Mouse (Mus musculus) hindbrain, embryonic 13.5 days (tissue): ENCODE results near the gene Ascc1. TPM values are rescaled to one million over a fixed set of nuclear protein-coding genes. Genes with fewer than 3 reads are reported as not detected.
A peak's percentile ranks its signal among the peaks of the same experiment; 100 is the strongest.

ENCODE experiments used
- ATAC-seq: fragments of 200-750 bp; cut with Nextera tagmentation; 2 replicates; pipeline ENCODE4 v1.8.0; 2017; ENCODE audit warnings: moderate TSS enrichment; ENCODE audit not compliant: low FRiP score
- H3K27ac ChIP-seq: fragments of 300-500 bp; sonication (generic); 2 replicates; pipeline ENCODE4 v1.5.1; 2015; ENCODE audit warnings: inconsistent platforms, mild to moderate bottlenecking, moderate library complexity
- H3K27me3 ChIP-seq: fragments of 300-500 bp; sonication (generic); 2 replicates; pipeline ENCODE4 v1.6.1; 2015; ENCODE audit warnings: mild to moderate bottlenecking, inconsistent platforms
- H3K36me3 ChIP-seq: fragments of 300-500 bp; sonication (generic); 2 replicates; pipeline ENCODE4 v1.6.1; 2015; ENCODE audit warnings: mild to moderate bottlenecking, inconsistent platforms
- H3K4me1 ChIP-seq: fragments of 300-500 bp; sonication (generic); replicated peaks from 2 replicates; pipeline ENCODE4 v1.6.1; 2015; ENCODE audit warnings: inconsistent platforms
- H3K4me2 ChIP-seq: fragments of 300-500 bp; sonication (generic); 2 replicates; pipeline ENCODE4 v1.6.1; 2015; ENCODE audit warnings: inconsistent platforms, mild to moderate bottlenecking, moderate library complexity
- H3K4me3 ChIP-seq: fragments of 300-500 bp; sonication (generic); 2 replicates; pipeline ENCODE4 v1.5.1; 2015; ENCODE audit warnings: mild to moderate bottlenecking, inconsistent platforms
- H3K9ac ChIP-seq: fragments of 300-500 bp; sonication (generic); 2 replicates; pipeline ENCODE4 v1.6.1; 2015; ENCODE audit warnings: mild to moderate bottlenecking, inconsistent platforms
- H3K9me3 ChIP-seq: fragments of 300-500 bp; sonication (generic); 2 replicates; pipeline ENCODE4 v1.6.1; 2016; ENCODE audit warnings: inconsistent platforms
- WGBS: fragments of 180-500 bp; shearing (Covaris S2); methylation state at CpG from one replicate; pipeline ENCODE4 v1.1.7; 2015; 5-methylcytosine and 5-hydroxymethylcytosine counted together
- polyA plus RNA-seq: library from polyadenylated mRNA; unstranded; fragments of >200 nt; fragmentation: Nextera tagmentation; extraction: Ambion mirVana; gene quantifications from 2 replicates; pipeline ENCODE4 v1.2.1, GENCODE M21; 2015

Gene Ascc1
- polyA plus RNA-seq, 1 experiment from 2014 or later, result 47.1 TPM

DNA sequence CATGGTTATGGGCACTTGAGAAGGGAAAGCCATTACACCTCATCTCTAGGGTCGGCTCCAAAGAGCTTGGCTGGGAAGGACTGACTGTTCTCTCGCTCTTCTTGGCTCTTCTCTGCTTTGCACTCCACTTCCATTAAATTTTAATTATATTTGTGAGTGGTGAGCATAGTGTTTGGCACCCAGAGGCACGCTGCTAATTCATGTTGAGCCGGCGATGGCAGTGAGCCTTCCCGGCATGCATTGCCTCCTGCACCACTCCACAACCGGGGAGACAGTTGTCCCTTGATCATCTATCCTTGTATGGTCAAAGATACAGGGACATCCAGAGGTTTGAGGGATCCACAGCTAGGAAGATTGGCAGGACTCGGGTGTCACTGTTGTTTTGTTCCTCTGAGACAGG lies 107.4 kb downstream of the Ascc1 start:
- Histone ChIP-seq H3K27me3 (peaks cover 8% of the 10 kb centered on the region; the same call in 1 of the 2 replicates), H3K27ac (peak overlapping the region; percentile 69), H3K36me3 (0 out of 2 replicates have a peak, but pooled peaks cover 8% of the 10 kb centered on the region), H3K4me3 (peak overlapping the region; percentile 17; the same call in 1 of the 2 replicates), H3K4me2 (peak overlapping the region; percentile 44), H3K9ac (0 out of 2 replicates have a peak overlapping the region, but pooled peaks have one; percentile 56), H3K9me3 (no peaks in the 10 kb centered on the region), H3K4me1 (peaks cover 57% of the 10 kb centered on the region)
- 69% methylated on average over 8 of the region's 8 CpGs for WGBS
- ATAC-seq, result no peak

DNA sequence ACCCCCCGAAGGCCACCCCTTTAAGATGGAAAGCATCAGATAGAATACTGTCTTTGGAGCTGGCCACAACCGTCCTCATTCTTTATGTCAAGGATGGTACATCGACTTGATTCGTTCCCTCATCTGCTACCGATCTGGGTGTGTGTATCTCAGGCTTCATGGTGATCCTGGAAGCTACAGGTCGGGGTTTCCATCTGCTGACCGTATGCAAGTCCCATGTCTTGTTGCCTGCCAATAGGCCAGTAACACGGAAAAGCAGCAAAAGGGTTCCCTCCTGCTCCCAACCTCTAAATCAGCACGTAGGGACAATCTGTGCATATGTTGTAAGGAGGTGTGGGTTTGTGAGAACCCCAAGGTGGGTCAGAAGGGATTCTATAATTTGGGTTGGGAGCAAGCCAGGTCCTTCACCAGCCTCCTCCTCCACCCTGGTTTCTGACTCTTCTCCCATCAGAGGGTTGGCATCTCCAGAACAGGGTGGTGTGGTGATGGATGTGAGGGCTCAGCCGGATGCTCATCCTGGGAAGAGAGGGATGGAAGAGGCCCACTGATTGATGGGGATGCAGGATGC lies 108.4 kb downstream of the Ascc1 start:
- Histone ChIP-seq H3K4me2 (no peak overlapping the region), H3K9me3 (no peaks in the 10 kb centered on the region), H3K4me1 (peaks cover 58% of the 10 kb centered on the region), H3K36me3 (0 out of 2 replicates have a peak, but pooled peaks cover 8% of the 10 kb centered on the region), H3K27ac (no peak overlapping the region), H3K9ac (no peak overlapping the region), H3K27me3 (peaks cover 8% of the 10 kb centered on the region; the same call in 1 of the 2 replicates), H3K4me3 (no peak overlapping the region)
- WGBS, result 93% methylated on average over 10 of the region's 10 CpGs
- ATAC-seq, result no peak

DNA sequence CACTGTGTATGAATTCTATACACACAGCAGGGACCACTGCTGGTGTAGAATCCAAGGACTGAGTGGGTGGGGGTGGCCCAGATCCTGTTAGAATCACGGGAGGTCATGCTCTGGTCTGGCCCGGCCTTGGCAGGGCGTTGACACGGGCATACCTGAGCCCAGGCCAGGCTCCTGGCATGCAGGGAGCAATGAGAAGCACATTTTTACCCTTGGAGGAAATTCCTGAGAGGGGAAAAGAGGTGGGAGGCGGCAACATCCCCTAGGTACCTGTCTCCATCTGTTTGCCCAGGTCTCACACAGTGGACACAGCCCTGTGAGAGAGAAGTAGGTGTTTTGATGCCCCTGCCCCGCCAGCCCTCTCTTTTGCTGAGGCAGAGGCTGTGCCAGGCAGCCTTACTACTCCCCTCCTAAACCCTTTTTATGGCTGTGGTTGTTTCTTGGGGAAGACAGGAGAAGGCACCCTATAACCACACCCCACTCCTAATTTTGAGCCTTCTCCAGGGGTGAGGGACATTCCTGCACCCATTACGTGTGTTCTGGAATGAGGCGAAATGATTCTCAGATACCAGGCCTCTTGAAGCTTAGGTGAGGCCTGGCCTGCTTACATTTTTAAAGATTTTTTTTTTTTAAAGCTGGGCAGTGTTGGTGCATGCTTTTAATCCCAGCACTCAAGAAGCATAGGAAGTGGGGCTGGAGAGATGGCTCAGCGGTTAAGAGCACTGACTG lies 111.5 kb downstream of the Ascc1 start:
- Histone ChIP-seq H3K4me2 (no peak overlapping the region), H3K4me3 (no peak overlapping the region), H3K9me3 (no peaks in the 10 kb centered on the region), H3K27me3 (no peaks in the 10 kb centered on the region), H3K27ac (no peak overlapping the region), H3K4me1 (peaks cover 63% of the 10 kb centered on the region), H3K9ac (no peak overlapping the region), H3K36me3 (0 out of 2 replicates have a peak, but pooled peaks cover 8% of the 10 kb centered on the region)
- ATAC-seq, result no peak
- WGBS, result 89% methylated on average over 9 of the region's 9 CpGs

DNA sequence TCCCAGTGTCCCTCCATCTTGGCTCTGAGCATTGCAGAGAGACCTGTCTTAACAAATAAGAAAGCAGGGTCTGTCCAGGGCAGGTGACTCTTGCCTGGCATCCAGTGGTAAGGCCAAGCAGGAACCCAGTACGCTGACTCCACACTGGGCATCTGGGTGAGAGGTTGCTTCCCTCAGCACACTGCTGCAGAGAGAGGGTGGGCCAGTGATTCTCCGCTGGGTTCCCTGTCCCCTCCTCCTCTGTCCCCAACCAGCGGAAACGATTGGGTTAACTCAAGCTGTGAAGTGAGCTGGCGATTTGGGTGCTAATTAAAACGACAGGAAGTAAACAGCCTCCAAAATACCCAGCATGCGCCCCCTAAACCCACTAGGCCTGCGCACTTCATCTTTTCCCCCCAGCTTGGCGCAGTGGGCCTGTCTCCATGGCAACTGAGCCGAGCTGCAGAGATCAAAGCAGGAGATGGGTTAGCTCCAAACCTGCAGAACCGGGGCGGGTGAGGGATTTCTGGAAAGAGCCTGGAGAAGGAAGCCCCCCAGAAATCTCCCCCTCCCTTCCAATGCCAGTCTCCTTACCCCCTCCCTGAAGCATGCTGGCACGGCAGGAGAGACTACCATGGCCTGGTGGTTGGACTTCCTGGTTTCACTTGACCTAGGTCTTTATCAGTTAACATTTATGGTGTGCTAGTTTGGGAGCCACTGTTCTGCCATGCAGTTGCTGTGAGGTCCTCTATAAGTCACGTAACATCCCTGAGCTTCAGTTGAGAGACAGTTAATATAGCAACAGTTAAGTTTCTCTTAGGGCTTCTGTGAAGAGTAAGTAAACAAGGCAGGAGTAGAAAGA lies 113.0 kb downstream of the Ascc1 start:
- Histone ChIP-seq H3K4me1 (peaks cover 49% of the 10 kb centered on the region), H3K36me3 (0 out of 2 replicates have a peak, but pooled peaks cover 8% of the 10 kb centered on the region), H3K4me2 (peak overlapping the region; percentile 52), H3K27ac (peak overlapping the region; percentile 89), H3K4me3 (peak overlapping the region; percentile 20), H3K27me3 (no peaks in the 10 kb centered on the region), H3K9ac (peak overlapping the region; percentile 26), H3K9me3 (no peaks in the 10 kb centered on the region)
- ATAC-seq, result peak; percentile 85
- 2% methylated on average over 14 of the region's 14 CpGs for WGBS

DNA sequence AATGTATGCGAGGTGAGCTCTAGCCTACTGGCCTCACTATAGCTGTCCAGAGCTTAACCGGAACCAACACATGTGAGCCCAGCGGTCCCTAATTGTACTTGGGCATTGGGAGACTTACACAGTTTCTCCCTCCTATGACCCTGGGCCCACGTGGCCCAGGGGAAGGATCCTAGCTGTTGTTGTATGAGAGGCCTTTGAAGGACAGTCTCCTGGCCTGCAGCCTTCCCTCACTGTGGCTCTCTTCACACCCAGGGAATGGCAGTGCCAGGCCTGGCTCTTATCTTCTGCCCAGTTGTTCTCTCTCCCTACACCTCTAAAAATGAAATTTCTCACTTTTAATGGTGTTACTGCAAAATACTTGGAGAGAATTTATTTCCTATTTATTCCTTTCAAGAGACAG lies 114.4 kb downstream of the Ascc1 start:
- no peaks in the 10 kb centered on the region for H3K27me3 ChIP-seq
- no peaks in the 10 kb centered on the region for H3K9me3 ChIP-seq
- no peak for ATAC-seq
- H3K36me3 ChIP-seq, result peaks cover 13% of the 10 kb centered on the region
- H3K4me1 ChIP-seq, result peaks cover 41% of the 10 kb centered on the region
- no peak overlapping the region for H3K9ac ChIP-seq
- WGBS, result 52% methylated on average over 4 of the region's 4 CpGs
- H3K4me3 ChIP-seq, result no peak overlapping the region
- H3K27ac ChIP-seq, result no peak overlapping the region
- H3K4me2 ChIP-seq, result no peak overlapping the region

DNA sequence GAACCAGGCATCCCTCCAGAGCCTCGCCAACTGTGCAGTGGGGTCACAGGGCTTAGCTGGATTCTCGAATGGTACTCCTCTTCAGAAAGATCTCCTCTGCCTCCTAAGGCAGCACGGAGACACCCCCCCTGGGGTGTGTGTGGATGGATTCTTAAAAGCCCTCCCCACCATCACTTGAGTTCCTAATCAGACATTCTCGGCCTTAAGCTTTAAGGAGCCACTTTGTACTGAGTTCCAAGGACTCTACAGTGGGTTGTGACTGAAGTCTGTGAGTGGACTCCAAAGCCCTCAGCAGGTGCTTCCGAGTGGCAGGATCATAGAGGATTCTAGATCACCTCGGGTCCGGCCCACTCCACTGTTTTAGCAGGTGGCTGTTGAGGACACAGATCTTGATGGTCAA lies 115.9 kb downstream of the Ascc1 start:
- no peak for ATAC-seq
- WGBS, result 75% methylated on average over 7 of the region's 7 CpGs

DNA sequence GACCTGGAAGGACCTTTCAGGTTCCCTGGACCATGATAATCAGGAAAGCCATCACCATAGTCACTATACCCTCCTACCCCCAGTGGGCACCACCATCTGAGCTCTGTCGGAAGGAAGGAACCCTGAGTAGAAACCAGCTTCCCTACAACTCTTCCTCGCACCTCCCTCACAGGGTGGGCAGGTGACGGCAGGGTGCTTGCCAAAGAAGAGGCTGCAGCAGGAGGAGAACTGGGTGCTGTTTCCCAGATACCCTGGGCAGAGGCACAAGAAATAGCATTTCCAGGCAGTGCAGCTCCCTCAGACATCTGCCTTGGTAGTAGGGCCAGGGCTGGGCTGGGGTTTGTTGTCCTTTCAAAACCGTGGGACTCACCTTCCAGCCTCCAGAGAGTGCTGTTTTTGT lies 118.0 kb downstream of the Ascc1 start:
- 81% methylated on average over 4 of the region's 4 CpGs for WGBS
- H3K4me3 ChIP-seq, result no peak overlapping the region

More for the DNA sequence above, 115.9 kb downstream of the Ascc1 start:
- no peaks in the 10 kb centered on the region for H3K9me3 ChIP-seq
- no peak overlapping the region for H3K4me2 ChIP-seq
- H3K4me1 ChIP-seq, result peaks cover 41% of the 10 kb centered on the region
- H3K9ac ChIP-seq, result no peak overlapping the region
- no peak overlapping the region for H3K27ac ChIP-seq
- peaks cover 22% of the 10 kb centered on the region for H3K36me3 ChIP-seq
- H3K4me3 ChIP-seq, result no peak overlapping the region
- H3K27me3 ChIP-seq, result no peaks in the 10 kb centered on the region

DNA sequence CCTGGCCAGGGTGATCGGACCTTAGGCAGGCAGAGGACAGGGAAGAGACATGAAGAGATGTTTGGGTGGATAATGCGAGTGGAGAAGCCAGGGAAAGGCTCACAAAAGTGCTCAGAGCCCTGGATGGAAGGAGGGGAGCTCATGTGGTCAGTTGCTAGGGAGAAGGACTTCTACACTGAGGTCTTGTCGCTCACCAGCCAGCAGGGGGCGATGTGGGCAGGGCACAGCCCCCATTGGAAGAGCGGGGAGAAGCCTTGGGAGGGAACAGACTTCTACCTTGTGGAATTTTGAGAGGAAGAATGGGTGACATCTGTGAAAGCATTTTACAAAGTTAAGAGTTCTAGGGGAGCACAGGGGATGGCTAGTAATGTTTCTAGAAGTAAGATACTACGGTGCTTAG lies 121.5 kb downstream of the Ascc1 start:
- 69% methylated on average over 6 of the region's 6 CpGs for WGBS
- Histone ChIP-seq H3K4me2 (no peak overlapping the region), H3K27me3 (no peaks in the 10 kb centered on the region), H3K4me3 (no peak overlapping the region), H3K36me3 (peaks cover 67% of the 10 kb centered on the region), H3K27ac (no peak overlapping the region), H3K9me3 (no peaks in the 10 kb centered on the region), H3K4me1 (no peaks in the 10 kb centered on the region), H3K9ac (no peak overlapping the region)
- ATAC-seq, result no peak

More for the DNA sequence above, 118.0 kb downstream of the Ascc1 start:
- Histone ChIP-seq H3K4me2 (no peak overlapping the region), H3K9me3 (no peaks in the 10 kb centered on the region), H3K36me3 (peaks cover 38% of the 10 kb centered on the region), H3K27ac (no peak overlapping the region), H3K27me3 (no peaks in the 10 kb centered on the region), H3K4me1 (peaks cover 27% of the 10 kb centered on the region), H3K9ac (no peak overlapping the region)
- ATAC-seq, result no peak

DNA sequence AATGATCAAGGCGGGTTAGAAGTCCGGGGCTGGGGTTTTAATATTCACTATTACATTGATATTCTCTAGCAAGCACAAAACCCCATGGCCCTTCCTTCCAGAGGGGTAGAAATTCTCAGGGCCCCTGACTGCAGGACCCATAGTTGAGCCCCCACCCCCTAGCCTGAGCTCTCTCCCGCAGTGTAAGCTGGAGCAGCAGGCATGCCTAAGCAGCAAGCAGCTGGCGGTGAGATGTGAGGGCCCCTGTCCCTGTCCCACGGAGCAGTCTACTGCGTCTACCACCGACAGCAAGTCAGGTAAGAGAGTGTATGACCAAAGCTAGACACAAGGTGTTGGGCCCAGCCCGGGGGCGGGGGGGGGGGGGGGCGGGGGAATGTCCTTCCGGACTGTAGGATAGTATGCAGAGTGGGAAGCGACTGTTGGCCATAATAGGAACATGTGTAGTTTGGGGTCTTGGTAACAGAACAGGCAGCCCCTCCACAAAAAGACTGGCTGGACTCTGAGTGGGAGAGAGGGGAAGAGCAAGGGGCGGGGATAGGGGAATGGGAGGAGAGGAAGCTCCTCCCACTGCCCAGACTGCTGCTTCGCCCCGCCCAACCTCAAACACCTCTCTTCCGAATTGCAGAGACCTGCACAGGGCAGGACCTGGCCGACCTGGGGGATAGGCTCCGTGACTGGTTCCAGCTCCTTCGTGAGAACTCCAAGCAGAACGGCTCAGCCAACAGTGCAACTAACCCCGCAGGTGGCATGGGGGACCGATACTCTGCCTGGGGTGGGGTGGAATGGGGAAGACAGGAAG lies 123.1 kb downstream of the Ascc1 start:
- Histone ChIP-seq H3K27me3 (no peaks in the 10 kb centered on the region), H3K9ac (no peak overlapping the region), H3K27ac (no peak overlapping the region), H3K4me1 (no peaks in the 10 kb centered on the region), H3K36me3 (peaks cover 83% of the 10 kb centered on the region), H3K4me2 (no peak overlapping the region), H3K4me3 (no peak overlapping the region), H3K9me3 (no peaks in the 10 kb centered on the region)
- ATAC-seq, result no peak
- WGBS, result 31% methylated on average over 21 of the region's 22 CpGs

DNA sequence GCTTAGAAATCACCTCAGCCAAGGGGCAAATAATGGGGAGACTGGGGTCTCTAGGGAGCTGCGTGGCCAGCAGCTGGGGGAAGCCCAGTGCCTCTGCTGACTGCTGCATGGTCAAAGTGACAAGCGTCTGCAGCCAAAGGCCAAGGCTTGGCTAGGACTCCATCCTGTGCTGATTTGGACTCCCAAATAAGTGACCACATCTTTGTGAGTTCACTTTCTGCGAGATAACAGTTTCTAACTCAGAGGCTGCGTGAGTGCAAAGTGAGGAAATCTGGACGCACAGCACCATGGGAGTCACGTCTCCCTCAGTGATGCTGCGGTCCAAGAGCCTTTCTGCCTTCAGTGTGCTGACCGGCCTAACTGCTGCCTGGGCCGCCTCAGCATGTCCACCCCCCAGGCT lies 125.7 kb downstream of the Ascc1 start:
- peaks cover 82% of the 10 kb centered on the region for H3K36me3 ChIP-seq
- no peak overlapping the region for H3K4me3 ChIP-seq
- H3K4me1 ChIP-seq, result no peaks in the 10 kb centered on the region
- no peak overlapping the region for H3K27ac ChIP-seq
- no peak overlapping the region for H3K9ac ChIP-seq
- no peak for ATAC-seq
- no peaks in the 10 kb centered on the region for H3K27me3 ChIP-seq
- WGBS, result 89% methylated on average over 9 of the region's 9 CpGs
- H3K4me2 ChIP-seq, result no peak overlapping the region
- no peaks in the 10 kb centered on the region for H3K9me3 ChIP-seq

DNA sequence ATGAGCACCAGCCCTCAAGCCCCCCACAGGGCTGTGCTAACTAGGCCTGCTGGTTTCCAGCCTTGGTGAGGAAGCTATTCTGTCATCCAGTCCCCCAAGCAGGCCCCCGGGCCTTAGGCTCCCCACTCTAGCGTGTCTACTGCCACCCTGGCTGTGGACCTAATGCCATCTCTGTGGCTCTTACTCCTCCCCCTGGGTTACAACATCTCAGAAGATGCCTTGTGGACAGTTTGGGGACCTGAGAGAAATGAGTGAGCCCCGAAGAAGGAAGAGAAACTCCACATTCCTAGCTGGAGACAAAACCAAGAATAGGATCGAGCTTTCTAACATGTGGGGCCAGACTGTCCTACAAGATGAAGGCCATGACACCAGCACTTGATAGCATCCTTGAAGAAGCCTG lies 127.9 kb downstream of the Ascc1 start:
- H3K27ac ChIP-seq, result no peak overlapping the region
- H3K27me3 ChIP-seq, result no peaks in the 10 kb centered on the region
- H3K36me3 ChIP-seq, result peaks cover 65% of the 10 kb centered on the region
- no peaks in the 10 kb centered on the region for H3K9me3 ChIP-seq
- H3K9ac ChIP-seq, result no peak overlapping the region
- ATAC-seq, result no peak
- no peak overlapping the region for H3K4me2 ChIP-seq
- H3K4me3 ChIP-seq, result no peak overlapping the region
- 85% methylated on average over 4 of the region's 4 CpGs for WGBS
- H3K4me1 ChIP-seq, result no peaks in the 10 kb centered on the region

DNA sequence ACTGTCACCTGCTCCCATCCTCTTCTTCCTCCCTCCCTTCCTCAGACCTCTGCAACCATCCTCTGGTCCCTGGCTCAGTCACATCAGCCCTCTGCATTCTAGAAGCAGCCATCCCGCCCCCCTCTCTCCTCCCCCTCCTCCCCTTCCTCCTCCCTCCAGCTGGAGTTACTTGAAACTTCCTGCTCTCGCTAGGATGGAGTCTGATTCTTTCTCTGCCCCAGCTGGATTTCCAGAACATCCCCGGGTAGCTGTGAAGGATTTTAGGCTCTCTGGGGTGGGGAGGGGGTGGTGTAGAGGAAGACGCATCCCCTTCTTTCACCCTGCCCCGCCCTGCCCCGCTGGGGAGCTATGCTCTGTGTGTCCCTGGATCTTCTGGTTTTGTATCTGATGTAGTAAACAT lies 130.9 kb downstream of the Ascc1 start:
- no peak overlapping the region for H3K4me3 ChIP-seq
- no peaks in the 10 kb centered on the region for H3K27me3 ChIP-seq
- H3K9me3 ChIP-seq, result no peaks in the 10 kb centered on the region
- H3K9ac ChIP-seq, result no peak overlapping the region
- H3K36me3 ChIP-seq, result peaks cover 39% of the 10 kb centered on the region
- H3K4me1 ChIP-seq, result no peaks in the 10 kb centered on the region
- WGBS, result 36% methylated on average over 6 of the region's 6 CpGs
- H3K27ac ChIP-seq, result no peak overlapping the region
- no peak for ATAC-seq
- H3K4me2 ChIP-seq, result no peak overlapping the region
